Mouse (Mus musculus) forebrain, embryonic 15.5 days (tissue): ENCODE results near the gene Tpcn1. TPM values are rescaled to one million over a fixed set of nuclear protein-coding genes. Genes with fewer than 3 reads are reported as not detected.

Experiments
- ATAC-seq: fragments of 200-750 bp; cut with Nextera tagmentation; replicated peaks from 2 replicates; pipeline ENCODE4 v1.8.0; 2017; ENCODE audit warnings: mild to moderate bottlenecking, moderate TSS enrichment, moderate library complexity
- H3K27ac ChIP-seq: fragments of 300-500 bp; sonication (generic); replicated peaks from 2 replicates; pipeline ENCODE4 v1.5.1; 2015; ENCODE audit warnings: mild to moderate bottlenecking, inconsistent platforms
- H3K27me3 ChIP-seq: fragments of 300-500 bp; sonication (generic); 2 replicates; pipeline ENCODE4 v1.6.1; 2015; ENCODE audit warnings: inconsistent platforms
- H3K36me3 ChIP-seq: fragments of 300-500 bp; sonication (generic); 2 replicates; pipeline ENCODE4 v1.6.1; 2015; ENCODE audit warnings: mild to moderate bottlenecking, inconsistent platforms
- H3K4me1 ChIP-seq: fragments of 300-500 bp; sonication (generic); 2 replicates; pipeline ENCODE4 v1.6.1; 2015; ENCODE audit warnings: inconsistent platforms
- H3K4me2 ChIP-seq: fragments of 300-500 bp; sonication (generic); replicated peaks from 2 replicates; pipeline ENCODE4 v1.6.1; 2015; ENCODE audit warnings: mild to moderate bottlenecking, inconsistent platforms
- H3K4me3 ChIP-seq: fragments of 300-500 bp; sonication (generic); 2 replicates; pipeline ENCODE4 v1.5.1; 2015; ENCODE audit warnings: mild to moderate bottlenecking, inconsistent platforms
- H3K9ac ChIP-seq: fragments of 300-500 bp; sonication (generic); replicated peaks from 2 replicates; pipeline ENCODE4 v1.6.1; 2015; ENCODE audit warnings: mild to moderate bottlenecking, inconsistent platforms
- H3K9me3 ChIP-seq: fragments of 300-500 bp; sonication (generic); 2 replicates; pipeline ENCODE4 v1.6.1; 2016; ENCODE audit warnings: inconsistent platforms
- WGBS: fragments of 180-500 bp; shearing (Covaris S2); methylation state at CpG from one replicate; pipeline ENCODE4 v1.1.7; 2015; ENCODE audit warnings: mixed read lengths; 5-methylcytosine and 5-hydroxymethylcytosine counted together
- polyA plus RNA-seq: library from polyadenylated mRNA; unstranded; fragments of >200 nt; fragmentation: Nextera tagmentation; extraction: Ambion mirVana; gene quantifications from 2 replicates; pipeline ENCODE4 v1.2.1, GENCODE M21; 2015

The Tpcn1 gene
- polyA plus RNA-seq, 1 experiment from 2014 or later: 17.4 TPM

GRCm38 (mm10) chr5:120621078-120621765 is 32.7 kb upstream of the Tpcn1 start:
- Histone ChIP-seq H3K9me3 (no peaks in the 10 kb centered on the region), H3K4me1 (peaks cover 9% of the 10 kb centered on the region; the same call in 1 of the 2 replicates), H3K4me3 (no peak overlapping the region), H3K36me3 (peaks cover 71% of the 10 kb centered on the region), H3K27ac (no peak overlapping the region), H3K27me3 (no peaks in the 10 kb centered on the region), H3K4me2 (no peak overlapping the region), H3K9ac (no peak overlapping the region)
- ATAC-seq: peak; percentile 18; the same call in 1 of the 2 replicates
- 93% methylated on average over 23 of the region's 23 CpGs for WGBS

GRCm38 (mm10) chr5:120620375-120621077 is 32.1 kb upstream of the Tpcn1 start:
- H3K4me2 ChIP-seq: no peak overlapping the region
- H3K9me3 ChIP-seq: no peaks in the 10 kb centered on the region
- H3K9ac ChIP-seq: no peak overlapping the region
- peaks cover 65% of the 10 kb centered on the region for H3K36me3 ChIP-seq
- 0 out of 2 replicates have a peak, but pooled peaks have one; percentile 31 for ATAC-seq
- H3K27me3 ChIP-seq: no peaks in the 10 kb centered on the region
- WGBS: 70% methylated on average over 18 of the region's 18 CpGs
- H3K4me3 ChIP-seq: no peak overlapping the region
- H3K4me1 ChIP-seq: peaks cover 9% of the 10 kb centered on the region; the same call in 1 of the 2 replicates
- H3K27ac ChIP-seq: no peak overlapping the region

GRCm38 (mm10) chr5:120619201-120619600 is 30.7 kb upstream of the Tpcn1 start:
- Histone ChIP-seq H3K4me2 (no peak overlapping the region), H3K9me3 (no peaks in the 10 kb centered on the region), H3K36me3 (peaks cover 53% of the 10 kb centered on the region), H3K27me3 (no peaks in the 10 kb centered on the region), H3K27ac (no peak overlapping the region), H3K9ac (no peak overlapping the region), H3K4me1 (peaks cover 9% of the 10 kb centered on the region; the same call in 1 of the 2 replicates), H3K4me3 (no peak overlapping the region)
- WGBS: 18% methylated on average over 5 of the region's 5 CpGs
- ATAC-seq: no peak

DNA sequence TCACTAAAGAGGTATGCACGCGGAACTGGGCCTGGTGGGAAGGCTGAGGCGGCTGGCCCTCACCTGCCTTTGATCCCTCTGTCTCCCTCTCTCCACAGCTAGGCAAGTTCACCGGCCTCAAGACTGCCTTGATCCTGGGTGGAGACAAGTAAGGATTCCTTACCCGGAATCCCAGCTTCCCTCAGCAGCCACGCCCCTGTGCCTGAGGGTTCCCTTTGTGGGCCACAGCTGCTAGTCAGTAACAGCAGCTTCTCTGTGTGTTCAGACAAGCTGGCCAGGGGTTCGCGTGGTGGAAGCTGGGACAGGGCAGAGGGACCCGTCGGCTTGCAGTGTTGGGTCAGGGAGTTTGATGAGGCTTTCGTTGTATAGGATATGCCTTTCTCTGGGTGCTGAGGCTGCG is 30.3 kb upstream of the Tpcn1 start:
- peaks cover 14% of the 10 kb centered on the region for H3K4me1 ChIP-seq
- H3K36me3 ChIP-seq: peaks cover 49% of the 10 kb centered on the region

DNA sequence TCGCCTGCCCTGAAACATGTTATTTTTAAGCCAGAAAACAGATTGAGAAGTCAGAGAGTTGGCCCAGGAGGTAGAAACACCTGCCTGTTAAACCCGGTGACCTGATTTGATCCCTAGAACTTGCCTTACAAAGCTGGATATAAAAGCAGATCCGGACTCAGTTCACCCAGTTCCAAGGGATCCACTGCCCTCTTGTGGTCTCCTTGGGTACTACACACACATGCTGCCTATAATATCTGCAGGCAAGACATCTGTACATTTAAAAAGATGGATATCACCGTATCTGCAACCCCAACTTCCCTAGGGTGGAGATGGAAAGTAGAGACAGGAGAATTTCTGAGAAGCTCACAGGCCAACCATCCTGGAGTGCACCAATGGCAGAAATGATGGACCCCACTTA is 27.4 kb upstream of the Tpcn1 start:
- no peak overlapping the region for H3K9ac ChIP-seq
- no peak overlapping the region for H3K4me2 ChIP-seq
- H3K4me1 ChIP-seq: peaks cover 17% of the 10 kb centered on the region
- 97% methylated on average over 4 of the region's 4 CpGs for WGBS
- H3K27ac ChIP-seq: no peak overlapping the region
- no peaks in the 10 kb centered on the region for H3K27me3 ChIP-seq
- no peaks in the 10 kb centered on the region for H3K9me3 ChIP-seq
- no peak overlapping the region for H3K4me3 ChIP-seq
- no peak for ATAC-seq
- H3K36me3 ChIP-seq: peaks cover 28% of the 10 kb centered on the region

More for the DNA sequence above, 30.3 kb upstream of the Tpcn1 start:
- H3K9ac ChIP-seq: no peak overlapping the region
- H3K4me2 ChIP-seq: no peak overlapping the region
- no peak overlapping the region for H3K4me3 ChIP-seq
- H3K27ac ChIP-seq: no peak overlapping the region
- H3K27me3 ChIP-seq: no peaks in the 10 kb centered on the region
- WGBS: 87% methylated on average over 12 of the region's 12 CpGs
- H3K9me3 ChIP-seq: no peaks in the 10 kb centered on the region
- no peak for ATAC-seq

DNA sequence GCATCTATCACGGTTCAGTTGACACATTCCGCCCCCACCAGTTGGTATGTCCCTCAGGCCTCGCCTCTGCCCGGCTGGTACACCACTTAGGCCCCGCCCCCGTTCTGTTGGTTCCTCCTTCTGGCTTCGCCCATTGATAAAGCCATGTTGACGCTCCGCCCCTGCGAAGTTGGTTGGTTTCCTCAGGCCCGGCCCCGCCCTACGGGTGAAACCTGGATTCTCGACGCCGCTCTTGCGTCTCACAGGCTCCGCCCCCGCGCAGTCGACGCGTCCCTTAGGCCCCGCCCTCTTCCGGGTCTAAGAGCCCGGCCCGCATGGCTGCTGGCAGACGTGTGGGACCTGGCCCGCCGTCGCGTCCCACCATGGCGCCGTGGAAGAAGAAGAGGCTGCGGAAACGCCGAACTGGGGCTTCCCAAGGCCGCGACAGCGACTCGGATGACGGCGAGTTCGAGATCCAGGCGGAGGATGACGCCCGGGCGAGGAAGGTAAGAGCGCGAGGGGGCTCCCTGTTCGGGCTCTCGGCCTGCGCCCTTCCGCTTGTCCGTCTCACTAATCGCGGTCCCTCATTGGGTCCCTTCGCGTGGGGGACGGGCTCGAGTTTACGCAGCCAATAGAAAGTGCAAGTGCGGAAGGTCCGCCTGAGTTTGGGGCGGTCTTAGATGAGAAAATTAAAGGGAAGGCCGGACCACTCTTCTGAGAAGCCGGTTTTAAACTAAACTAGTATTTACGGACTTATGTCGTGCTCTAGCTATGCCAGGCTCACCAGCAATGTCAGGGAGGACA is 24.5 kb upstream of the Tpcn1 start:
- under 1% methylated on average over 68 of the region's 69 CpGs for WGBS
- Histone ChIP-seq H3K4me3 (peak overlapping the region; percentile 62), H3K9me3 (no peaks in the 10 kb centered on the region), H3K27ac (peak overlapping the region; percentile 91), H3K27me3 (no peaks in the 10 kb centered on the region), H3K4me1 (peaks cover 33% of the 10 kb centered on the region), H3K9ac (peak overlapping the region; percentile 71), H3K4me2 (peak overlapping the region; percentile 71), H3K36me3 (peaks cover 4% of the 10 kb centered on the region; the same call in 1 of the 2 replicates)
- ATAC-seq: peak; percentile 94

DNA sequence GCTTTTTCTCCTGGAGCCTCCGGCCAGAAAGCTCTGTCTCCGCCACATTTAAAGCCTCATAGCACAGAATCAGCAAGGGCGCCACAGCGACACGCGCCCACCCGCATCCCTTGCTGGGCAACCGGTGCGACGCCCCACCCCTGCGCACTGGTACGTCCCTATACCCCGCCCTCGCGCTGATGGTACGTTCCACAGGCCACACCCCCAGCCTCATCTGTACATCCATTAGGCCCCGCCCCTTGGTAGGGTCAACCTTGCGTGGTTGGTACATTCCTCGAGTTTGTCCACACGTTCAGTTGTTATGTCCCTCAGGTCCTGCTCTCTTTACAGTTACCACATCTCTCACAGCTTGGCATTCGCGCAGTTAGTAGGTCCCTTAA is 24.0 kb upstream of the Tpcn1 start, which contains the start of the genes Rita1 and Ddx54:
Gene Rita1 (minus strand): TSS at position 148 of the 380 bp plus-strand sequence.
Gene Ddx54 (plus strand): TSS at position 298 of the 380 bp plus-strand sequence.
- Histone ChIP-seq H3K27me3 (no peaks in the 10 kb centered on the region), H3K9me3 (no peaks in the 10 kb centered on the region), H3K36me3 (peaks cover 2% of the 10 kb centered on the region; the same call in 1 of the 2 replicates), H3K4me3 (peak within 1 kb of the TSS; percentile 62), H3K4me1 (peaks cover 33% of the 10 kb centered on the region), H3K4me2 (peak within 1 kb of the TSS; percentile 71), H3K27ac (peak within 1 kb of the TSS; percentile 91), H3K9ac (peak within 1 kb of the TSS; percentile 71)
- ATAC-seq: peak; percentile 87
- under 1% methylated on average over 22 of the region's 22 CpGs for WGBS

DNA sequence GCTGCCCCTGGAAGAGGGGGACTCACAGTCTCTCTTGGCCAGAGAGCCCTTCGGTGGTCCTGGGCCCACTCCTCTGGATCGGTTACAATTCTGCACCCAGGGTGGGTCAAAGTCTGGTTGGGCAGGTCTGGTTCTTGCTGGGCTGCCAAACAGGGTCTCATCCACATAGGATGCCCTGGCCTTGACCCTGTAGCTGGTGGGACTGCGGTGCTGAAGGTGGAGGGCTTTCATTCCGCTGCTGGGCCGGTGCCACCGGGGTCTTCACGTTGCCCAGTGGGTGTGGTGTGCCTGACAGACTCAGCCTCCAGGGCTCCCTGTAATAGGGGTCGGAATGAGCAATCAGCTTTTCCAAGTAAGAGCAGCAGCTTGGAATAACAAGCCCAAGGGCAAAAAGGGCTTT is 22.9 kb upstream of the Tpcn1 start:
- H3K4me3 ChIP-seq: peak overlapping the region; percentile 62
- WGBS: 53% methylated on average over 8 of the region's 8 CpGs
- peak overlapping the region; percentile 71 for H3K9ac ChIP-seq
- H3K9me3 ChIP-seq: no peaks in the 10 kb centered on the region
- 0 out of 2 replicates have a peak overlapping the region, but pooled peaks have one; percentile 91 for H3K27ac ChIP-seq
- peak overlapping the region; percentile 71 for H3K4me2 ChIP-seq
- peaks cover 33% of the 10 kb centered on the region for H3K4me1 ChIP-seq
- no peak for ATAC-seq
- no peaks in the 10 kb centered on the region; the same call in 1 of the 2 replicates for H3K36me3 ChIP-seq
- H3K27me3 ChIP-seq: no peaks in the 10 kb centered on the region

- no peak overlapping the region for H3K9ac ChIP-seq
- peak overlapping the region; percentile 62; the same call in 1 of the 2 replicates for H3K4me3 ChIP-seq
- H3K4me2 ChIP-seq: peak overlapping the region; percentile 71
- peaks cover 33% of the 10 kb centered on the region for H3K4me1 ChIP-seq
- ATAC-seq: no peak
- H3K9me3 ChIP-seq: no peaks in the 10 kb centered on the region
- WGBS: 95% methylated on average over 5 of the region's 5 CpGs
- no peaks in the 10 kb centered on the region for H3K27me3 ChIP-seq
- H3K27ac ChIP-seq: no peak overlapping the region
- no peaks in the 10 kb centered on the region; the same call in 1 of the 2 replicates for H3K36me3 ChIP-seq
Measured at GRCm38 (mm10) chr5:120610906-120611305, 22.4 kb upstream of the Tpcn1 start.

DNA sequence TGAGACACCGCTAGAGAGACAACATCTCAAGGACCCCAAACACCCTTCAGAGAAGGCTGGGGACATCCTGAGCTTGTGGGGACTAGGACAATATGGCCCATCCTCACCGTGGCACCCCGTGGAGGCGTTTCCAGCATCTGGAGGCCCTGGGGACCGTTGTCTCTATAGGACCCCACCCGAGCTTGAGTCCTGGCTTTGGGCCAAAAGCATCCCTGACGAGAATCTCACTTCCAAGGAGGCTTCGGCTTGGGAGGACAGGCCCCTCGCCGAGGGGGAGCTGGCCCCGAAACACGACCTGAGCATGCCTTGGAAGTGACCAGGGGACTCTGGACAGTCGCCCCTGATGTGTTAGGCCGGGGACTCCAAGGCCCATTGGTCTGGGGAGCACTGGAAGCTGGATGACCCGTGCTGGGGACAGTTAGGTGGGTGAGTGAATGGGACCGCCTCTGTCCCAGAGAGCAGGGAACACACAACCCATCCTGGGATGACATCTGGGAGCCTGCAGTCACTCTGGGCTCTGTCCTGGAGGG is 20.8 kb upstream of the Tpcn1 start:
- Histone ChIP-seq H3K9me3 (no peaks in the 10 kb centered on the region), H3K4me2 (no peak overlapping the region), H3K27ac (no peak overlapping the region), H3K27me3 (no peaks in the 10 kb centered on the region), H3K4me3 (no peak overlapping the region), H3K9ac (no peak overlapping the region), H3K4me1 (peaks cover 38% of the 10 kb centered on the region), H3K36me3 (no peaks in the 10 kb centered on the region; the same call in 1 of the 2 replicates)
- no peak for ATAC-seq
- 72% methylated on average over 16 of the region's 16 CpGs for WGBS

DNA sequence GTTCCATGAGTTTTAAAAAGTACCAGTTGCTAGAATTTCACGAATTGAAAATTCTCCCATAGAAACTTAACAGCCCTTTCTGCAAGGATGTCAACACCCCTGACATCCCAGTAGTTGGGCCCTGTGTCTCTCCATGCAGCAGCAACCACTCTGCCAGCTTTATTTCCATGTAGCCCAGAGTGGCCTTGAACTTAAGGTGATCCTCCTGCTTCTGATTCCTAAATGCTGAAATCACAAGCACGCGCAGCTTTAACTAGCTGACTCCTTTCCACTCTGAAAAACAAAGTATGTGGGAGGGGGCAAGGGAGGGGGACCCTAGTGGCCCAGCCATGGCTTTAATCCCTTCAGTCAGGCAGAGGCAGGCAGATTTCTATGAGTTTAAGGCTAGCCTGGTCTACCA is 18.9 kb upstream of the Tpcn1 start:
- no peak overlapping the region for H3K4me3 ChIP-seq
- H3K36me3 ChIP-seq: no peaks in the 10 kb centered on the region; the same call in 1 of the 2 replicates
- H3K4me1 ChIP-seq: peaks cover 31% of the 10 kb centered on the region
- no peak overlapping the region for H3K9ac ChIP-seq
- H3K27me3 ChIP-seq: no peaks in the 10 kb centered on the region
- ATAC-seq: no peak
- WGBS: 80% methylated on average over 3 of the region's 3 CpGs
- H3K27ac ChIP-seq: no peak overlapping the region
- H3K4me2 ChIP-seq: no peak overlapping the region
- no peaks in the 10 kb centered on the region for H3K9me3 ChIP-seq
